Mouse (Mus musculus) kidney, postnatal 25 days (tissue): ENCODE results near the gene Vps37d.
"Not testable (repeated sequence)": the region's sequence is repeated elsewhere in the genome, so short reads cannot be mapped to it uniquely, and the experiment has no call there.

Source experiments
- DNase-seq, 2 experiments: peaks; one replicate each; pipeline ENCODE4 v3.0.0; 2021; ENCODE audit warnings: mixed read lengths in 2 of 2

Vps37d gene

DNA sequence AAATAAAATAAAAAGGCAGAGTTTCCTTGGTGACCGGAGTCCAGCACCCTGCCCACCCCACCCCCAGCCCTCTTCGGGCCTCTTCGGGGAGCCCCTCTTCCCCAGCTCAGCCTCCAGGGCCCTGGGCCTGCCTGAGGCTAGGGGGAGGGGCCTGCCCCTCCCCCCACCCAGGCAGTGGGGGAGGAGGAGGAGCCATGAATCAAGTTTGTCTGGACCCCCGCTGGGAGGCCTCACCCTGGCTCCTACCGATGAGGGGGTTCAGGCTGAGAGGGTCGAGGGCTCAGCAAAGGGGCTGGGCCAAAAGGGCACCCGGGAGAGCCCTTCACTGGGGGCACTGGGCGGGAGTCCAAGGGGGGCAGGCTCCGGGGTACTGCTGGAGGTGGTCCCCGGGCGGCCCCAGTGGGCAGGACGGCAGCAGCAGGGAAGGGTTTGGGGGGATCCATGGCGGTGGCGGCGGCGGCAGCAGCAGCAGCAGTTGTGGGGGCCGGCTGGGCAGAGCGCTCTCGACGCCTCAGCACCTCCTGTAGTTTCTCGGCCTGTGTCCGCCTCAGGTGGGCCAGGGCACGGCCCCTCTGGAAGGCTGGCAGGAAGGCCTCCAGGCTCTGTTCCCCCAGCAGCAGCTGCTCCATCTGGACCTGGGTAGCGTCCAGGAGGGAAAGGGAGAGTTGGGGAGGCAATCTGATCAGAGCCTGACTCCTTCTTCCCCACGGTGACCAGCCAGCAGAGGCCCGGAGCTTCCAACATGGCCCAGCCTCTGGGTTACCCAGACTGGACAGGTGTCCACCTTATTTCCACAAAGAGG is 4.5 kb downstream of the Vps37d start:
- DNase-seq = no peak

DNA sequence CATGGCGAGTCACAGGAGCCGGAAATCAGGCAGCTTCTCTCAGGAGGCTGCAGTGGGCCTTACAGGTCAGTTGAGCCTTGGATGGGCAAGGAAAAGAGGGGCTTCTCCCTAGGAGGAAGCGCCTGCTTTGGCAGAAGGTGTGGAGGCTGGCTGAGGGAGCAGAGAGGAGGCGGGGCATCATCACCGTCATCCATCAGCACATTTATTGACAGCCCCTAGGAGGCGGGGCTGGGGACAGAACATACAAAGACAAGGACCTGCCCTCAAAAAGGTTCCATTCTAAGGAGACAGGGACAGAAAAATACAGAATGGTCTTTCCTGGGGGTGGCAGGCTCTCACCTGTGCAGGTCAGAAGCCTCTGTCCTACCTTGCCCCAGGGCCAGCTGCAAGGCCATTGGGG is 5.3 kb downstream of the Vps37d start:
- no peak for DNase-seq

DNA sequence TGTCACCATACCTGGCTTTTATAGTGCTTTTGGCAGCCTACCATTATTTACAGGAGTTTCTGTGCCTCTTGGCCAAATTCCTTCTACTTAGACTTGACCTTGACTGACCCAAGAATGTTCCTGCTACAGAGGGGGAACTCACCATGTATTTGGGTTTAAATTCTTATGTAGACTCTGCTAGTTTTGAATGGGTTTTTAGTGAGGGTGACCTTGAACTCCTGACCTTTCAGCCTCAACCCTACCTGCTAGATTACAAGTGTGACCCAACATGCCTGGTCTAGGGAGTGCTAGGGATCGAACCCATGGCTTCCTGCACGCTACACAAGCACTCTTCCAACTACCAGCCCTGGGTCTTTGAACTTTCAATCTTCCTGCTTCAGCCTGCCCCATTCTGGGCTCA is 6.0 kb downstream of the Vps37d start:
- no peak for DNase-seq

DNA sequence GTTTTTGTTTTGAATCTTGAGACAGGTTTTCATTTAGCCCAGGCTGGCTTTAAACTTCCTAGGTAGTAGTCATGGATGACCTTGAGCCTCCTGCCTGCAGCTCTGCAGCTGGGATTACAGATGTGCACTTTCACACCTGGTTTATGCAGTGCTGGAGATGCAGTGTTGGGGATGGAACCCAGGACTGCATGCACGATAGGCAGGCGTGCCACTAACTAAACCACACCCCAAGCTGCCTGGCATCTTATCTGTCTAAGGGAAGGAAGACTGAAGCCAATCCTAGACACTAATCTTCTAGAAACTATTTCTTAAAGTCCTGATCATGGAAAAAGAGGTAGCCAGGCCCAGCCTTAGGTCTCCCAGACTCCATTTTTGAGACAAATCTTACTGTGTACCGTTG is 7.6 kb downstream of the Vps37d start:
- DNase-seq = no peak

DNA sequence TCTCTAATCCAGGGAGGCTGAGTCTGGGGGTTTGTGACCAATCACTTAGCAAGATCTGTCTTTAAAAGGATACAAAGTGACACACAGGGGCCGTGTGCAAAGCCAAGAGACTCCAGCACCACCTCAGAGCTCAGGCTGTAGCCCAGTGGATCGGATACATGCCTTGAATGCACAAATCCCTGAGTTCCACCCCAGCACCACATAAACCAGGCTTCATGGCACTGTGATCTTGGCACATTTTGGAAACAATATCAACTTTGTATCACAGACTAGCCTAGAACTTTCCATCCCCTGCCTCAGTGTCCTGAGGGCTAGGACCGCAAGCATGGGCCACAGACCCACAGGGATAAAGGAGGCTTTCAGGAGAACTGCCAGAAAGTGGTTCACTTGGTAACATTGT is 12.1 kb downstream of the Vps37d start:
- DNase-seq = no peak

DNA sequence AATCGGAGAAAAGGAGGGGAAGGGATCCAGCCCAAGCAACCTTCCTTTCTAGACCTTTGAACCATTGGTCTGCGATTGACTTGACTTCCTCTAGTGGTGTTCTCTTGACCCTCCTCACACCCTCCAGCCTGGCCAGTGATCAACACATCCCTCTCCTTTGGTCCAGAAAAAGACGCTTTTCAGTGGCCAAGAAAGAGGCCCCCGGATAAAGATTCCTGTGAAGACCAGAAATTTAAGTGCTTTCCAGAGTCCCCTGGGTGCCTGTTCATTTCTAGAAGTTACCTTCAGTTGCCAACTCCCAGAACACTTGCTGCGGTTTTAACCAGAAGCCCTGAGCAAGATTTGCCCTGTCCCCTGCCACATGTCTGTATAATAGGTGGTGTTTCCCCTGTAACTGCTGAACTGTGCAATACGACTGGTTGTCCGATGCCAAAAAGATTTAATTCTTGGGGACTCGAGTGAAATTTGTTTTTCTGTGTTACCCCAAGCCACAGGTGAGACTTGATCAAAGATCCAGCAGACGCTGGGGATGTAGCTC is 13.1 kb downstream of the Vps37d start, which contains the start of gene Bud23:
Bud23 (minus strand) TSS at position 51 of the 538 bp plus-strand sequence.
- not testable (repeated sequence) for DNase-seq

DNA sequence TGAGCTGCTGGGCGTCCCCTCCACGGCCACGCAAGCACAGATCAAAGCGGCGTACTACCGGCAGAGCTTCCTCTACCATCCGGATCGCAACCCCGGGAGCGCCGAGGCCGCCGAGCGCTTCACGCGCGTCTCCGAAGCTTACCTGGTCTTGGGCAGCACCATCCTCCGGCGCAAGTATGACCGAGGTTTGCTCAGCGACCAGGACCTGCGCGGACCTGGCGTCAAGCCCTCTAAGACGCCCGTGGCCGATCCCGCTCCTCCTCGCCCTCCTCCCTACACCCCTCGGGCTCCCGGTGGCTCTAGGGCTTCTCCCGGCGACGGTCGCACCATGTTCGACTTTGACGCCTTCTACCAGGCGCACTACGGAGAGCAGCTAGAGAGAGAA is 13.7 kb downstream of the Vps37d start:
- no peak for DNase-seq

DNA sequence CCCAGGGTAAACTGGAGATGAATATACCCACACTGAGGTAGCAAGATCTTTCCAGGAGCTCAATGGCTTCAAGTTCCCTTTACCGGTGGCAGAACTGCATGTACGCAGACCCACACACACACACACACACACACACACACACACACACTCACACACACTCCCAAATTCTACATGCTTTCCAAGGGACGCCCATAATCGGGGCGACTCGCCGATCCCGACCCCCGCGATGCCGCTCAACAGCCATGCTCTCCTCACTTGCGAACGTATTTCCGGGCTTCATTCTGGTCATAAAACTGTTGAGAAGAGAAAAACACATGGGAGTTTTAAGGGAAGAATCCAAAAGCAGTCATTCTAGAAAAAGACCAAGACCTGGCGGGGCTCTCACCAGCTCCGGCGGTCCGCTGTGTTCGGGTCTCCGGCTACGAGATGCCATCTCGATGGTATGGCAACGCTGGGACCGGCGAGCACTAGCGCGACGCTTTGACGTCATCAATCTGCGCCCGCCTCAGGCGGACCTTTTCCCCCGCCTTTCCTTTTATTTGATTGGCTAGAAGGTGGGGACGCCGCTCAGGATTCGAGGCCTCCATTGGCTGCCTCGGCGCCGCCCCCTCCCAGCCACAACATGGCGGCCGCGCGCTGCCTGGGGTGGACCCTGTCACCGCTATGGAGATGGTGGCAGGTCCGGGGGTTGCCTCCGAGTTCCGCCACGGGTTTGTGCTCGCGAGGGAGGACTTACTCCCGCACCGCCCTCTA is 14.3 kb downstream of the Vps37d start, which contains the start of gene Dnajc30:
Dnajc30 (plus strand) TSS at position 574 of the 753 bp plus-strand sequence.
- peak; percentile 98 to 99 for DNase-seq

DNA sequence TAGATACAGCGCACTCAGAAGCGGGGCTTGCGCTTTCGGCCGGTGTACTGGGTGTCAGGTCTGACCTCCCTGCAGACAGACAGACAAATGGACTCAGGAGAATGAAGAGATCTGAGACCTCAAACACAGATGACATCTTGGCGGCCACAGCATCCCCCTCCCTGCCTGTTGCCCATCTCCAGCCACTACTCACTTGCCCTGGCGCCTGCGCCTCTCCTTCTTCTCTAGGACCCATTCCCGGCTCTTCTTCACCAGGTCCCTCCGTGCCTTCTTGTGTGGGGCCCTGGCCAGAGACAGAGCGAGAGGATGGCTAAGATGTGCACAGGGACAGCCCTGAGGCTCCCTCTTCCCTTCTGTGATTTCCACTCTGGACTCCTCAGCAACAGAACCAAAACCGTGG is 24.7 kb downstream of the Vps37d start:
- no peak for DNase-seq

DNA sequence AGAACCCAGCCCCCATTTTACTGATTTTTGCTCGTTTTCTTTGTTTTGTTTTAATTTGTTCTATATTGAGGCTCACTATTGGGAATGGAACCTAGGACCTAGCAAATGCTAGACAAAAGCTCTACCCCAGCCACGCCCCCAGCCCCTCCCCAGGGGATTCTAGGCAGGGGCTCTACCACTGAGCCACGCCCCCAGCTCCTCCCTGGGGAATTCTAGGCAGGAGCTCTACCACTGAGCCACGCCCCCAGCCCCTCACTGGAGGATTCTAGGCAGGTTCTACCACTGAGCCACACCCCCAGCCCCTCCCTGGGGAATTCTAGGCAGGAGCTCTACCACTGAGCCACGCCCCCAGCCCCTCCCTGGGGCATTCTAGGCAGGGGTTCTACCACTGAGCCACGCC is 28.8 kb downstream of the Vps37d start:
- DNase-seq = not testable (repeated sequence)

DNA sequence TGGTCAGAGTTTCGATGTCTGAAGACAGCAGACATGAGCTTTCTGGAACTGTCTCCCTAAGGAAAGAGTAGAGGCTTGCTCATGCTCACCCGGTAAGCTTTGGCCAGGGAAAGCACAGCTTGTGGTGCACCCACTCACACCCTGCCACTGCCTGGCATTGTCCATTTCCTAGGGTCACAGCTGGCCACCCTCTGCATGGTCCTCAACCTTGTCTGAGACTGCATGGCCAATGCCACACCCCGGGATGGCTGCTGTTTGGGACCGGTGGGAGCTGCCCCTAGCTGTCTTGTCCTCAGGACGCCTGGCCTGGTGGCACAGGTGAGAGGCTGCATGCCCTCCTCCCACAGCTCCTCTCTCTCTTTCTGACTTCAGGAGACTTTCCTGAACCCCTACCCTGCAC is 29.5 kb downstream of the Vps37d start:
- no peak for DNase-seq

DNA sequence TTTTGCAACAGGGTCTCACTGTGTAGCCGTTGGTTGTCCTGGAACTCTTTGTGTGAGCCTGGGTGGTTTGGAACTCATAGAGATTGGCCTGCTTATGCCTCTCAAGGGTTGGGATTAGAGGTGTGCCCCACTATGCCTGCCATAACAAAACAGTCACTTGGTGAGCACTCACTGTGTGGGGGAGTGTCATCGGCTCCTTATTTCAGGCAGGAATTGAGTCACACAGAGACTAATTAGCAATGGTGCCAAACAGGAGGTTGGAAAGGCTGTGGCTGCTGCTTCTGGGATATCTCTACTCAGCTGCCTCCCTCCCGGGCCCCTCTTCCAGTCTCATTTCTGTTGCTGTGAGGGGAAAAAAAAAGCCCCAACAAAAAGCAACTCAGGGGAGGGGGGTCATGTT is 33.5 kb downstream of the Vps37d start:
- no peak for DNase-seq

DNA sequence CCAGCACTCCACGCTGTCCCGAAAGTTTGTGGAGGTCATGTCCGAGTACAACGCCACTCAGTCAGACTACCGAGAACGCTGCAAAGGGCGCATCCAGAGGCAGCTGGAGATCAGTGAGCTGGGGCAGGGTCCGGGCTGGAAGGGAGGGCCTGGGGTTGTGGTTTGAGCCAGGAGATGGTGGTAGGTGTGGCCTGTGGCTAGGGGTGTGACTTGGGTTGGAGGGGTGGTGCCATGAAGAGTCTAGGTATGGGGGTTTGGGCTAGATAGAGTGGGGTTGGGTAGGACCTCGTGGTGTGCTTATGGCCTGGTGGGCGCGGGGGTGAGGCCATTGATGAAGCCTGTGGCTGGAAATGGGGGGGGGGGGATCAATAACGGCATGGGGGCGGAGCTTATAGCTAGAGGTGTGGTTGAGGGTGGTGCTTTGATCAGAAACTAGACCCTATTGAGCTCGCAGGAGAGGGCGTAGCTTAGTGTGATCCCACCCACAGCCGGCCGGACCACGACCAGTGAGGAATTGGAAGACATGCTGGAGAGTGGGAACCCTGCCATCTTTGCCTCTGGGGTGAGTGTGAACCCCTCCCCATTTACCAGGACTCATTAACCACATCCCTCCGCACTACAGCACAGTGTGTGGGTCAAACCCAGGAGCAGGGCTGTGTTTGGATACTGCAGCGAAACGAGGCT is 35.8 kb downstream of the Vps37d start:
- DNase-seq = no peak

DNA sequence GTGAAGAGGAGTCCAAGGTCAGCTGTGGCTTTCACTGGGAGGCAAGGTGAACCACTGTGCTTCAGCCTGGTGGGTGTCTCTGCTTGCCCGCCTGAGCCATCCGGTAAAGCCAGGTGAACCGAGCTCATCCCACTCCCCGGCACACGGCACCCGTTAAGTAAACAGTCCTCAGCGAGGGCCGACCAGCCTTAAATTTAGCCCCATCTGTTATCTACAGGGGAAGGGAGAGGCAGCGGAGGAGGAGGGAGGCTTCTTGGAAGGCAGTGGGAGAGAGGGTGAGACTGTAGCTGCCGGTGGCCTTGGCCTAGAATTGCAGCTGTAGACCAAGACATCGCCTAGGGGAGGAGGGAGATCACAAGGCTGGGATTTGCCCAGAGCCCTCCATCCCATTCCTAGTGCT is 37.3 kb downstream of the Vps37d start:
- no peak for DNase-seq

DNA sequence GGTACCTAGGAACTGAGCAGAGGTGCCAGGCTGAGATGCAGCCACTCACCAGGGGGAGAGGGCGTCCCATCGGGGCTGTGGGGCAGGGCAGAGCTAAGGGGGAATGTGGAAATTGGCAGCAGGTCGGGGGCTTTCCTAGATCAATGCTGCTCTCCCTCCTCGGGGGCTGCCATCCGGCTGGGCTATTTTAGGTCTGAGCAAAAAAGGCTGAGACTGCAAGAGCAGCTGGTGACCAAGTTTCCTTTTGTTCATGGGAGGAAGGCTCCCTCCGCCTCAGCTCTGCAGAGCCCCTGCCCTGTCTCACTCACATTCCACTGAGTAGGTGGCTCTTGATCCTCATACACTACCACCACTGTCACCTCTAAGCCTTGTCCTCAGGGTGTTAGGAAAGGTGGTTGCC is 38.0 kb downstream of the Vps37d start:
- DNase-seq = no peak

DNA sequence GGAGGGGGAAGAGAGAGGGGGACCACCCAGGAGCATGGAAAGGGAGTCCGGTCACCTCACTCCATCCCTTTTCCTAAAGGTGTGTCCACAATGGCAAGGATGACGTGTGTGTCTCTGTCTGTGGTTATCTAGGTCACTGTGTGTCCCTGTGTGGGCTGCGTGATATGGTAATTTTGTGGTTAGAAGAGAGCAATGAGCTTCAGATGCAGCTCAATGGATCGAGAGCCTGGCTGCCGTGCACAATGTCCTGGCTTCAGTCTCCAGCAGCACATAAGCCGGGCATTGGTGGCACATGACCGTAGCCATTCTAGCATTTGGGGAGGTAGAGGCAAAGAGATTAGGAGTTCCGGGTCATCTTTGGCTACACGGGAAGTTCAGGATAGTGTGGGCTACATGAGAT is 38.5 kb downstream of the Vps37d start:
- no peak for DNase-seq

DNA sequence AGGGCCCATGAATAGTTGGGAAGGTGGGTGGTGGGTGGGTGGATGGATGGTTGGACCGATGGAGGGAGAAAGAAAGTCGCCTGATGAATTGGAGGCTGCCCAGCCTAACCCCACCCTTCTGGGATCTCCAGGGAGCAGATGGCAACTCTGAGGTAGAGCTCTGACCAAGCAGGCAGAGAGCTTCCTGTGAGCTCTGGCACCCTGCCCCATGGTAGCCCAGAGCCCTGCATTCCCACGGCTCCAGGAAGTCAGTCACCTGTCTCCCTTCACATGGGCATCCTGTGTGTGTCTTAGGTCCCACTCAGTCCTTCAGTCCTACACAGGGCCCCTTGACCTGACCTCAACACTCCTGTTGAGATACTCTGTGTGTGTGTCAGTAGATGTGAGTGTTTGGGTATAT is 40.1 kb downstream of the Vps37d start:
- DNase-seq = no peak

DNA sequence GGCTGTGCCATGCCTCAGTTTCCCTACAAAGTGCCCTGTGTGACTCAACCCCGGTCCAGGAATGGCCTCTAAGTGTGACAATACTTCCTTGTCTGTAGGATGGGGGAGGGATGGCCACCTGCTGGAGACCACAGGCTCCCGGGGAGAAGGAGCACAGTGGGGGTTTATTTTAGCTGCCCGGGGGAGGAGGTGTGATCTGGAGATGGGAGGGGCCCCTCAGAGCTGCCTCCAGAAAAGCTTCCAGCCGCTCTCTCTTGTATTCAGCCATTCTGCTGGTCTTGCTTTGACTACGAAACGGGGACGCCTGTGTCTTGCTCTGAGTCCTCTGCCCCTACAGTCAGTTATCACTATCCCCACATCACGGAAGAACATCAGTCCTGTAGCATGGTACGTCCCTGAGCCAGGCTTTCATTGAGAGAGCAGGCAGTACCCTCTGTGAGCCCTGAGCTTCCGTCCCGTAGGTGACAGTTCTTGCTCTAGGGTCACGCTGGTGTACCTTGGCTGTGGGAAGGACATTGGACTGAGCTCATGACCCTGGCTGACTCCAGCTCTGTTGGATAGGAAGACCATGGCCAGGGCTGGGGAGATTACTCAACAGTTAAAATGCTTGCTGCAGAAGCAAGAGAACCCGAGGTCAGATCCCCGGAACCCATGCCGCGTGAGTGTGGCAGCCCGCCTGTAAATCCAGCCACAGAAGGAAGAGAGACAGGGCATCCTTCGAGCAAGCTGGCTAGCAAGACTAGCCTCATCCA is 42.3 kb downstream of the Vps37d start:
- peak; percentile 42 to 83 for DNase-seq

DNA sequence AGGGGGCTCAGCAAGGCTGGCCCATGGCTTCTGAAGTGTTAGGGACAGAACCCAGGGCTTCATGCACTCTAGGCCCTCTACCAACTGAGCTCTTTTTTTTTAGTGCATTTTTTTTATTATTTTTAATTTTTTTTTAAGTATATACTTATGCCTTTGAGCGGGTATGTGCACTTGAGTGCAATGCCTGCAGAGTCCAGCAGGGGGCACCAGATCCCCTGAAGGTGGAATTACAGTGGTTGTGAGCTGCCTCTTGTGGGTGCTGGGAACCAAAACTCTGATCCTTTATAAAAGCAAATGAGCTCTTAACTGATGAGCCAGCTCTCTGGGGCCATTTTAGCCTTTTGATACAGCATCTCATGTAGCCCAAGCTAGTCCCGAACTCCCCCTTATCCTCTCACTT is 43.5 kb downstream of the Vps37d start:
- no peak for DNase-seq

DNA sequence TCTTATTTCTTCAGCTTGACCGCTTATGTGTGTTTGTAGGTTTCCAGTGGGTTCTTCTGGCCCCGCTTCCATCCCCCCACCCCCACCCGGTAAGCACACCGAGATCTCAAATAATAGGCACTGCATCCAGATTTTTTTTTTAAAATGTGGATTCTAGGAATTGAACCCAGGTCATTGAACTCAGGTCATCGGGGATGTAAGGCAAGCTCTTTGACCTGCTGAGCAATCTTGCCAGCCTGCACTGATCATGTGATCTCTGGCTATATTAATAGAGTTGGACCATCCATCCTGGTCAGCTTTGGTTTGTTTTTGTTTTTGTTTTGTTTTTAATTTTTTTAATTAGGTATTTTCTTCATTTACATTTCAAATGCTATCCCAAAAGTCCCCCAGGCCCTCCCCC is 45.5 kb downstream of the Vps37d start:
- DNase-seq = no peak

DNA sequence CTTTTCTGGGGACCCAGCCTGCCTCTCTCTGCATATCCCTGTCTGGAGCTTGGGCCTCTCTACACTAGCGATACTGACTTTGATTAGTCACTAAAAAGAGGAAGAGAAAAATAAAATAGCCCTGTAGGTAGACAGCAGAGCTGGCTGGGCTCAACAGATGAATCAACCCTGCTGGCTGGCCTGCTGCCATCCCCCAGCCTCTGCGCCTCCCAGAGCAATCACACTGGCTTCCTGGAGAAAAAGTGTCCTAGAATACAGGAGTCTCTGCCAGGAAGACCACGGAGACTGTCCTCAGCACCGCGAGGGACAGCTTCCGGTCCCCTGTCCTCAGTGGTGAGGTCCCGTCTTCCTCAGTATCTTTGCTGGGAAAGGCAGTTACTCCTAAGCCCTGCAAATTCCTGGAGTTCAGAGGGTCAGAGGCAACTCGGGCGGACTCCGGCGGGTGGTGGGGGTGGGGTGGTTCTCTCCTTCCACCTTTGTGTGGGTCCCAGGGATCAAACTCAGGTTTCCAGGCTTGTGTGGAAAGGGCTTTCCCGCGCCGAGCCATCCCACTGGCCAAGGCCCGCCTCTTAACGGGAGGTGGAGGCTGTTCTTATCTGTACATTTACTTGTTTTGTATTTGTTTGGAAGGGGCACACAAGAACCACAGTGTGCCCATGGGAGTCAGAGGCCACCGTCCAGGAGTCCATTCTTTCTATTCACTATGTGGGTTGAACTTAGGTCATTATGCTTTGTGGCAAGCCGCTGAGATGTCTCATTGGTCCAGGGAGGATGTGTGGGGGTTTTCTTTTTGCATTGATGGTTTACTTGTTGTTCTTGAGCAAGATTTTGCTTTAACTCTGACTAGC is 48.8 kb downstream of the Vps37d start:
- peak; percentile 65 to 69 for DNase-seq

DNA sequence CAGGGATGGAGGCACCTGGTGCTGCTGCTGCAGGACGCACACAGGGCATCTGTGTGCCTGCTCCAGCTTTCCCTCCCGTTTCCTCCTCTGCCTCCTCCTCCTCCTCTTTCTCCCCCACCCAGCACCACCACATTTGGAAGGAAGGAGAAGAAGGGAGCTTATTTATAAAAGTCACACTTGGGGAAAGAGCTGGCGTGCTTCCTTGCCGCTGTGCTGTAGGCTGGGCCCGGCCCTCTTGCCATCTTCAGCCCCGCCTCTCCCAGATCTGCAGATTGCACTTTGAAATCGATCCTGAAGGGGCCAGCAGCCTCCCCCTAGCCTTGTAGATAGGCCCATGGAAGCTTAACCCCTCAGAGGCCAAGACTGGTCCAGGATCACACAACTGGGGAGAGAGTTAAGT is 52.2 kb downstream of the Vps37d start:
- DNase-seq = no peak
